Mouse (Mus musculus) ovary, adult 18-20 months (tissue): ENCODE measurements around the gene Nisch.

ENCODE experiments used
- DNase-seq: peaks from one replicate; pipeline ENCODE4 v3.0.0; 2022; ENCODE audit warnings: low spot score, mixed read lengths

The Nisch gene

DNA sequence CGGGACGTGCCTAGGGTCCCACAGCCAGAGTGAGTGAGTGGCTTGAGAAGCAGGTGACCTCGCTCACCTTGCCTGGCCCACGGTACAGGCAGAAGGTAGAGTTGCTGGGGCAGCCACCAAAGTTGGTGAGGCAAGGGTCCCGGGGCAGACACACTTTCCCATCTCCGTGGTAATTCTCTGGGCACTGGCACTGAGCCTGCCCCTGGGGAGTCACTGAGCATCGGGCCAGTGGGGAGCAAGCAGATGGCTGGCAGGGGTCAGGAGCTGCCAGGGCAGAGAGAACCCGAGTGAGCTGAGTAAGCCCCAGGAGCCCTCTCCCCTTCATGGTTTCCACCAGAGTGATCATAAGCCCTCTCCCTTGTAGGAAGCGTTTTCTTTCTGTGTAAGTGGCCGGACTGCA is 55.1 kb downstream of the Nisch start:
- DNase-seq = no peak

GRCm38 (mm10) chr14:31161191-31161590 is 55.6 kb downstream of the Nisch start:
- DNase-seq = no peak

GRCm38 (mm10) chr14:31160196-31161150 is 56.3 kb downstream of the Nisch start:
- DNase-seq = no peak

GRCm38 (mm10) chr14:31145694-31146093 is 71.1 kb downstream of the Nisch start:
- no peak for DNase-seq

DNA sequence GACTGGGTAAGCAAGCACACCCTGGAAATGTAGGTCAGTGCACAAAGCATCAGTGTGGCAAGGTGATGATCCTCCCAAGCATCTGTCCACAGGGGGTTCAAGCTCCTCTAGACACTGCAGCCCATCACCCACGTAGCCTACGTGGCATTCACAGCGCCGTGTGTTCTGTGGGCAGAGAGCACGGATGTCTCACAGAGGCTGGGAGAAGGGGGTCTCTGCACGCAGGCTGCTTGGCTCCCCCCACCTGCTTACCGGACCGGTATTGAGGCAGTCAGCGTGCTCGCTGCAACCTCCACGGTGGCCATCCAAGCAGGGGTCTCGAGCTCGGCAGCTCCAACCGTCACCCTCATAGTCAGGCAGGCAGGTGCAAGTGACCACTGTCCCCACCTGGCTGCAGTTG is 75.7 kb downstream of the Nisch start:
- DNase-seq = no peak

GRCm38 (mm10) chr14:31140141-31140540 is 76.6 kb downstream of the Nisch start:
- DNase-seq = no peak

GRCm38 (mm10) chr14:31139666-31140065 is 77.1 kb downstream of the Nisch start:
- DNase-seq = no peak

DNA sequence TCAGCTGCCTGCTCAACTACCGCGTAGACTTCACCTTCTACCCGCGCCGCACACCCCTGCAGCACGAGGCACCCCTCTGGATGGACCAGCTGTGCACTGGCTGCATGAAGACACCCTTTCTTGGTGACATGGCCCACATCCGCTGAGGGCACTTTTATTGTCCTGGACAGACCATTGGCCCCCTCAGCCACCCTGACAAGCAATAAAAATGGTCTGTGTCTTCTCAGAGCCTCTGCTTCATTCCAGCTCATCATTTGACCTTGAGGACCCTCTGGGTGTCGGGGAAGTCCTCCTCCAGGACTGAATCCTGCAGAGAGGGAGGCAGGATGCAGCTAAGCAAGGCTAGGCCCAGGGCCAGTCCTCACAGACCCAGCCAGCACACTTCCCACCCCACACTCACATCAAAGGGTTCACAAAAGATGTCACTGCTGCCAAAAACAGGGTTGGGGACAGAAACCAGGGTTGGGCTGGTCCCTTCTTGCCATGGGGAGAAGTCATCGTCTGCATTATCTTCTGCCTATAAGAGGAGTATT is 77.8 kb downstream of the Nisch start:
- DNase-seq = peak; percentile 2

GRCm38 (mm10) chr14:31138219-31138896 is 78.4 kb downstream of the Nisch start:
- peak; percentile 1 for DNase-seq

GRCm38 (mm10) chr14:31137791-31138190 is 79.0 kb downstream of the Nisch start:
- peak; percentile 1 for DNase-seq

DNA sequence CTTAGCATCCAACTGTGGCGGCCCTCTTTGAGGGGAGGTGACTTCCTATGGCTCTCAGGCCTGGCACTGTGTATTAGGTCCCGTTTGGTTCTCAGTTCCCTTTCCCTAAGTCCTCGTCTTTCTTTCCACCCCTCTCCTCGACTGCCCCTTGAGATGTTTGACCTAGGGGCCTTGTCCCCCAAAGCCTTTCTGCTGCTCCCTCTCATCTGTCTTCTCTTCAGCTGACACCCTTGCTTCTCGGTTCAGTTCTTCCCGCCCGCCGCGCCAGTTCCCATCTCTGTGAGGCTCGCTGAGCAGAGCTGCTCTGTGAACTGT is 79.5 kb downstream of the Nisch start:
- no peak for DNase-seq

- DNase-seq = peak; percentile 1
Measured at GRCm38 (mm10) chr14:31136411-31137280, 80.1 kb downstream of the Nisch start.

GRCm38 (mm10) chr14:31135495-31136410 is 81.0 kb downstream of the Nisch start:
- DNase-seq = no peak

GRCm38 (mm10) chr14:31134015-31135000 is 82.4 kb downstream of the Nisch start:
- DNase-seq = no peak

DNA sequence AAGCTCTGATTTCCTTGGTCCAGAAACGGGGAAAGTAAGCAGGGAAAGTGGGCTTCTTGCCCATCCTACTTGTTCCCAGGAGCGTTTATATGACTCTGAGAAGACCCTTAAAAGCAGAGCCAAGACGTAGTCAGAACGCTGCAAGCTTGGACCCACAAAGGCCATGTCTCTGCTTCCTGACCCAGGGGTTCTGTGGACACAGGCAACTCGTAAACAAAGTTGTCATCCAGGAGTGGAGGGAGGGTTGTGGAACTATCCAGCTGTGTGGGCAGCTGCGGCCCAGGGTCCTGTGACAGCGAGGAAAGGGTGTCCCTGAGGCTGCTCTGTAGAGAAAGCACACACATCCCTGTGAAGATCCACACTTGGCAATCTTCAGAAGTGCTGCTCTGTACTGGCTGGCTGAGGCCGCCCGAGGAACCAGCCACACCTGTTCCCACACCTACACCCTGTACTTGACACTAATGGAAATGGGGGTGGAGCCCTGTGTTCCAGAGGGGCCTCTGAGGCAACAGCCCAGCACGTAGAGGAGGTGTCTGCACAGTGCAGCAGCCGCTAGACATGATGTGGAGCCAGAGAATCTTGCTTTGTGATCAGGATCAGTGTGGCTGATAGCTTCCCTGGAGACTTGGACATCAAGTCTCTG is 83.6 kb downstream of the Nisch start:
- DNase-seq = no peak

GRCm38 (mm10) chr14:31132491-31132975 is 84.2 kb downstream of the Nisch start:
- no peak for DNase-seq

GRCm38 (mm10) chr14:31132031-31132430 is 84.7 kb downstream of the Nisch start:
- DNase-seq = no peak

DNA sequence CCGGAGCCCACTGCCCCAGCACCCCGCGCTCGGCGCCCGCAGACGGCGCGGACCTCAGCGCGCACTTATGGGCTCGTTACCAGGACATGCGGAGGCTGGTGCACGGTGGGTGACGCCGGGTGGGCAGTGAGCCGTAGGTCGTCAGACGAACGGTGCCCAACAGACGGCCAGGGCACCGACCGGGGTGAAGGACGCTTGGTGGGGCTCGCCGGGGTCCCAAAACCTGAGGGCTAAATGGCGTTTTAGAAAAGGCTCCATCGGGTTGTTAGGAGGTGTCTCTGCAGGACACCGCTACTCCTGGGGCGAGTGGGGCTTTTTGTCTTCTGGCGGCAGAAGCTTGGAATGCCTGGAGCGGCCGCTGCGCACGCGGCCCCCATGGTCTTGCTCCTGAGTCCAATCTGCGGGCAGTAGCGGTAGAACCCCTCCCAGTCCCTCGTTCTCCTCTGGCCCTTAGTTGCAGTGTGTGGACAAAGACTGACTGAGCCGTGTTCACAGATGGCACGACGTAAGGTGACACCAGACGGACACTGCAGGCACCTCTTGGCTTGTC is 85.4 kb downstream of the Nisch start:
- DNase-seq = no peak
